Mouse (Mus musculus): Measurements from ENCODE around the gene Cacna1a. TPM values are rescaled to one million over a fixed set of nuclear protein-coding genes. Genes with fewer than 3 reads are reported as not detected.

Gene Cacna1a
- total RNA-seq (2017): 9.8 and 13.2 TPM in 2 replicates

- ATAC-seq (replicated peaks in 1 of 2; ENCODE audit: insufficient read depth in 1 of 2, low FRiP score in 2 of 2, low TSS enrichment in 1 of 2, low read depth in 1 of 2, poor library complexity in 2 of 2, severe bottlenecking in 2 of 2): no peak
Observed at GRCm38 (mm10) chr8:84388275-84388674, at the start of gene Cacna1a. Cacna1a (plus strand) TSS chr8:84388440.

- 0 out of 4 replicates have a peak, but pooled peaks of 1 of the 2 experiments have one; percentile 17 for ATAC-seq (replicated peaks in 1 of 2; ENCODE audit: insufficient read depth in 1 of 2, low FRiP score in 2 of 2, low TSS enrichment in 1 of 2, low read depth in 1 of 2, poor library complexity in 2 of 2, severe bottlenecking in 2 of 2)
Observed at GRCm38 (mm10) chr8:84338493-84338892, 49.7 kb upstream of the Cacna1a start.

- ATAC-seq (replicated peaks in 1 of 2; ENCODE audit: insufficient read depth in 1 of 2, low FRiP score in 2 of 2, low TSS enrichment in 1 of 2, low read depth in 1 of 2, poor library complexity in 2 of 2, severe bottlenecking in 2 of 2): no peak; a peak in 1 of 4 replicates
Observed at GRCm38 (mm10) chr8:84339320-84339719, 48.9 kb upstream of the Cacna1a start.

- no peak for ATAC-seq (replicated peaks in 1 of 2; ENCODE audit: insufficient read depth in 1 of 2, low FRiP score in 2 of 2, low TSS enrichment in 1 of 2, low read depth in 1 of 2, poor library complexity in 2 of 2, severe bottlenecking in 2 of 2)
Observed at GRCm38 (mm10) chr8:84339867-84340266, 48.4 kb upstream of the Cacna1a start.

- no peak for ATAC-seq (replicated peaks in 1 of 2; ENCODE audit: insufficient read depth in 1 of 2, low FRiP score in 2 of 2, low TSS enrichment in 1 of 2, low read depth in 1 of 2, poor library complexity in 2 of 2, severe bottlenecking in 2 of 2)
Observed at GRCm38 (mm10) chr8:84340671-84341070, 47.6 kb upstream of the Cacna1a start.

- ATAC-seq (replicated peaks in 1 of 2; ENCODE audit: insufficient read depth in 1 of 2, low FRiP score in 2 of 2, low TSS enrichment in 1 of 2, low read depth in 1 of 2, poor library complexity in 2 of 2, severe bottlenecking in 2 of 2): no peak
Observed at GRCm38 (mm10) chr8:84345493-84345892, 42.7 kb upstream of the Cacna1a start.

GRCm38 (mm10) chr8:84346421-84346820, 41.8 kb upstream of the Cacna1a start:
- ATAC-seq (replicated peaks in 1 of 2; ENCODE audit: insufficient read depth in 1 of 2, low FRiP score in 2 of 2, low TSS enrichment in 1 of 2, low read depth in 1 of 2, poor library complexity in 2 of 2, severe bottlenecking in 2 of 2): no peak

- ATAC-seq (replicated peaks in 1 of 2; ENCODE audit: insufficient read depth in 1 of 2, low FRiP score in 2 of 2, low TSS enrichment in 1 of 2, low read depth in 1 of 2, poor library complexity in 2 of 2, severe bottlenecking in 2 of 2): no peak
Observed at GRCm38 (mm10) chr8:84349526-84349925, 38.7 kb upstream of the Cacna1a start.

- ATAC-seq (replicated peaks in 1 of 2; ENCODE audit: insufficient read depth in 1 of 2, low FRiP score in 2 of 2, low TSS enrichment in 1 of 2, low read depth in 1 of 2, poor library complexity in 2 of 2, severe bottlenecking in 2 of 2): no peak
Observed at GRCm38 (mm10) chr8:84350960-84351359, 37.3 kb upstream of the Cacna1a start.

GRCm38 (mm10) chr8:84356482-84356881, 31.8 kb upstream of the Cacna1a start:
- ATAC-seq (replicated peaks in 1 of 2; ENCODE audit: insufficient read depth in 1 of 2, low FRiP score in 2 of 2, low TSS enrichment in 1 of 2, low read depth in 1 of 2, poor library complexity in 2 of 2, severe bottlenecking in 2 of 2): no peak

- peak; percentile 84 to 93 for ATAC-seq (replicated peaks in 1 of 2; ENCODE audit: insufficient read depth in 1 of 2, low FRiP score in 2 of 2, low TSS enrichment in 1 of 2, low read depth in 1 of 2, poor library complexity in 2 of 2, severe bottlenecking in 2 of 2)
Observed at GRCm38 (mm10) chr8:84357631-84358371, 30.4 kb upstream of the Cacna1a start.

GRCm38 (mm10) chr8:84363428-84364134, 24.7 kb upstream of the Cacna1a start:
- ATAC-seq (replicated peaks in 1 of 2; ENCODE audit: insufficient read depth in 1 of 2, low FRiP score in 2 of 2, low TSS enrichment in 1 of 2, low read depth in 1 of 2, poor library complexity in 2 of 2, severe bottlenecking in 2 of 2): peak; percentile 53 to 74; a peak in 3 of 4 replicates

- ATAC-seq (replicated peaks in 1 of 2; ENCODE audit: insufficient read depth in 1 of 2, low FRiP score in 2 of 2, low TSS enrichment in 1 of 2, low read depth in 1 of 2, poor library complexity in 2 of 2, severe bottlenecking in 2 of 2): no peak
Observed at GRCm38 (mm10) chr8:84365197-84365596, 23.0 kb upstream of the Cacna1a start.

- ATAC-seq (replicated peaks in 1 of 2; ENCODE audit: insufficient read depth in 1 of 2, low FRiP score in 2 of 2, low TSS enrichment in 1 of 2, low read depth in 1 of 2, poor library complexity in 2 of 2, severe bottlenecking in 2 of 2): no peak
Observed at GRCm38 (mm10) chr8:84370972-84371371, 17.3 kb upstream of the Cacna1a start.

- no peak for ATAC-seq (replicated peaks in 1 of 2; ENCODE audit: insufficient read depth in 1 of 2, low FRiP score in 2 of 2, low TSS enrichment in 1 of 2, low read depth in 1 of 2, poor library complexity in 2 of 2, severe bottlenecking in 2 of 2)
Observed at GRCm38 (mm10) chr8:84375038-84375437, 13.2 kb upstream of the Cacna1a start.

GRCm38 (mm10) chr8:84375803-84376202, 12.4 kb upstream of the Cacna1a start:
- ATAC-seq (replicated peaks in 1 of 2; ENCODE audit: insufficient read depth in 1 of 2, low FRiP score in 2 of 2, low TSS enrichment in 1 of 2, low read depth in 1 of 2, poor library complexity in 2 of 2, severe bottlenecking in 2 of 2): no peak

- ATAC-seq (replicated peaks in 1 of 2; ENCODE audit: insufficient read depth in 1 of 2, low FRiP score in 2 of 2, low TSS enrichment in 1 of 2, low read depth in 1 of 2, poor library complexity in 2 of 2, severe bottlenecking in 2 of 2): no peak
Observed at GRCm38 (mm10) chr8:84376564-84376963, 11.7 kb upstream of the Cacna1a start.

GRCm38 (mm10) chr8:84381676-84382075, 6.6 kb upstream of the Cacna1a start:
- ATAC-seq (replicated peaks in 1 of 2; ENCODE audit: insufficient read depth in 1 of 2, low FRiP score in 2 of 2, low TSS enrichment in 1 of 2, low read depth in 1 of 2, poor library complexity in 2 of 2, severe bottlenecking in 2 of 2): no peak
